Mouse (Mus musculus) heart, adult 8-10 months (tissue): ENCODE measurements around the gene Rab3ip. TPM values are rescaled to one million over a fixed set of nuclear protein-coding genes. Genes with fewer than 3 reads are reported as not detected.

Experiments
- DNase-seq: peaks from one replicate; pipeline ENCODE4 v3.0.0; 2022; ENCODE audit warnings: low spot score
- total RNA-seq, 4 experiments: library from RNA; stranded (reverse); gene quantifications; 2 replicates each; pipeline ENCODE4 v1.2.4; 2022

The Rab3ip gene
- total RNA-seq, 4 experiments from 2014 or later: 87.9 to 107 (median 103) TPM

DNA sequence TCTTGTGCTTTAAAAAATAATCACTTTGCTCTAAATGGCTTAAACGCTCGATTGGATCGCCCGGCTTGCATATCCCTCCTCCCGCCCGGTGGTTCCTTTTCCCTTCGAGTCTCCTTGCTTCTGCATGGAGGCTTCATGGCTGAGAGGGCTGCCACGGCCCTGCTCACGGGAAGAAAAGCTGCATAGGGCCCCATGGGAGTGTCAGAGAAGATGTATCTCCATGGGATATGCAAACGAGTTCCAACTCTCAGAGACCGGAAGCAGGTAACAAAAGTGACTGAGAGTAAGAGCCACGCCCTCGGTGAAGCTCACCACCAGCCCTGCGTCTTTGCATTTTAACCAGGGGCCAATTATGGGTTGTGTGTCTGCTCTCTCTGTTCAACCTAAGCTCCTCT lies 78.6 kb downstream of the Rab3ip start:
- DNase-seq: no peak

DNA sequence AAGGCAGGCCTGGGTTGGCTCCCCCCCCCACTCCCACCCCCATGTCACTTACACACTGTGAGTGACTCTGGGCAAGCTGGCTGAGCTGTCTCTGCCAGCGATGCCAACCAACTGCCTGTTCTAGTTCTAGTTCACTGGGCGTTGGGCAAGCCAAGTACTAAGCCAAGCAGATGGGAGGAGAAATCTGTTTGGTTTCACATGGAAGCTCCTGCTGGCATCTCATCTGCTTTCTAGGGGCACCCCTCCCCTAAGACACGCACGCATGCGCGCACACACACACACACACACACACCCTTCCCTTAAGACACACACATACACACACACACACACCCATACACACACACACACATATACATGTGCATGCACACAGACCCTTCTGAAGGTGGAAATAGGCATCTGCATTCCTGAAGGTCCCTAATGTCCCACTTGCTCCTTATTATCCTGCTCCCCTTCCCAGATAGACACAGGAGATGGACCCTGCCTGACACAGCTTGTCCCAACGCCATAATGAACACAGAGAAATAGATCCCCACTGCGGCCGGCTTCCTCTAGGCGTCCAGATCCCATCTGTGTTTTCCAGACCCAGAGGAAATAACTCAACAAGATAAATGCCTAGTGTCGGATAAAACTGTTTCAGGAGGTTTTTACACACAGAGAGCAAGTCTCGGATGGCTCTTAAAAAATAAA lies 79.1 kb downstream of the Rab3ip start:
- DNase-seq: no peak

DNA sequence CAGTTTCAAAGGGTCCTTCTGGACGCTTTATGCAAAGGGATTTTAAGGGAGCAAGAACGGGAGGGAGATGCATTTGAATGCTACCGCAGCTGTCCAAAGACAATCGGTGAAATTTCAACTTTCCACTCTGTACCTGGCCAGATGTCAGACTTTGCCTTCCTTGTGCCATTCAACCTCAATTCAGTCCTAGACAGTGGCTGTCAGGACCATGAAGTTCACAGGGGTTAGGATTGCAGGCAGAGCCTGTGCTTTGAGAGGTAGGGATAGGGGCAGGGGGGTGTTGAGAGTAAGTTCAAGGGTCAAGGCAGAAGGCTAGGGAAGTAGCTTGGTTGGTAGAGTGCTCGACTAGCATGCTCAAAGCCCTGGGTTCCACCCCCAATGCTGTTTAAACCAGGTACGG lies 79.8 kb downstream of the Rab3ip start:
- no peak for DNase-seq

Other genes with a start within 250 kb of the Rab3ip start
- gene Myrfl, start 53.9 kb downstream of the Rab3ip start, total RNA-seq: 1 to 10 TPM in 3 of 4 experiments, under 1 TPM in 1; 0.50 to 2.0 (median 1.2) TPM
- not detected for gene Gm10271, start 21.8 kb upstream of the Rab3ip start, total RNA-seq
- 1 to 10 TPM; 7.1 to 8.0 (median 7.4) TPM for gene Best3, start 35.5 kb upstream of the Rab3ip start, total RNA-seq
- gene Lrrc10, start 94.6 kb upstream of the Rab3ip start, total RNA-seq: 100 to 1,000 TPM; 159 to 208 (median 180) TPM
- gene Cct2, start 113.0 kb upstream of the Rab3ip start, total RNA-seq: 100 to 1,000 TPM; 108 to 128 (median 121) TPM
- 10 to 100 TPM; 15.2 to 16.8 (median 15.9) TPM for gene Frs2, start 197.8 kb upstream of the Rab3ip start, total RNA-seq